Mouse (Mus musculus) ES-E14 (cell line): ENCODE data around the gene Ccdc177.
A peak's percentile ranks its signal among the peaks of the same experiment; 100 is the strongest.

ENCODE experiments used
- HCFC1 ChIP-seq: IDR thresholded peaks from 2 replicates; pipeline ENCODE4 v1.6.1; 2012; ENCODE audit warnings: low read length, inconsistent platforms, borderline replicate concordance; ENCODE audit not compliant: insufficient read depth
- ZC3H11A ChIP-seq: IDR thresholded peaks from 2 replicates; pipeline ENCODE4 v1.6.1; 2012; ENCODE audit warnings: low read depth, mild to moderate bottlenecking, inconsistent platforms, low read length, borderline replicate concordance

DNA sequence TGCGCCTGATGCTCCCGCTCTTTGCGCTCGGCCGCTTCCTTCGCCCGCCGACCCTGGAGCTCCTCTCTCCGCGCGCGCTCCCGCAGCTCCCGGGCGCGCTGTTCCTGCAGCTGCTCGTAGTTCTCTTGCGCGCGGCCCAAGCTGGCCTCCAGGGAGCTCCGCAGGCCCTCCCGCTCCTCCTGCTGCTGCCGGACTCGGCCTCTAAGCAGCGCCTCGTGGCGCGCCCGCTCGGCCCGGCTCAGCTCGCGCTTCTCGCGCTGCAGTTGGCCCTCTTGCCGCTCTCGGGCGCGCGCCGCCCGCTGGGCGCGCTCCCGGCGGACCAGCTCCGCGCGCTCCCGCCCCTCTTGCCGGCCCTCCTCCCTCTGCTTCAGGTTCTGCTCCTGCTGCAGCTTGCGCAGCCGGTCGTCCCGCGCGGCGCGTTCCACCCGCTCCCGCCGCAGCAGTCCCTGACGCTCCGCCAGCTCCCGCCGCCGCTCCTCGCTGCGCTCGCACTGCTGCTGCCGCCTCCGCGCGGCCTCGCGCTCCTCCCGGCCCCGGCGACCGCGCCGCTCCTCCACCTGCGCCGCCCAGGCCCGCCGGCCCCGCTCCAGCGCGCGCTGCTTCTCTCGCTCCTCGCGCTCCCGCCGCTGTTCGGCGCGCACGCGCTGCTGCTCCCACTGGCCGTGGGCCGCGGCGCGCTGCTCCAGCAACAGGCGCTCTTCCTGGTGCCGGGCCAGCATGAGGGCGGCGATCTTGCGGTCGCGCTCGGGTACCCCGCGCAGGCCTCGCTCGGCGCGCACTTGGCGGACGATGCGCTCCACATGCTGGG, 2.5 kb downstream of the Ccdc177 start:
- TF ChIP-seq ZC3H11A (no peak), HCFC1 (peak; percentile 27; the same call in 1 of the 2 replicates)
